Mouse (Mus musculus) heart, adult 2 months (tissue): Measurements from ENCODE around the gene Itgb8. TPM values are rescaled to one million over a fixed set of nuclear protein-coding genes. Genes with fewer than 3 reads are reported as not detected.

Experiments used
- DNase-seq, 2 experiments: peaks; one replicate each; pipeline ENCODE4 v3.0.0; 2021
- H3K27ac ChIP-seq: fragments of 200-600 bp; 2 replicates; pipeline ENCODE4 v1.8.1; 2022
- H3K27me3 ChIP-seq: fragments of 200-500 bp; 2 replicates; pipeline ENCODE4 v1.6.1; 2012; ENCODE audit warnings: mild to moderate bottlenecking, low read length, inconsistent platforms, mixed read lengths; ENCODE audit not compliant: control insufficient read depth, insufficient read depth
- H3K36me3 ChIP-seq: fragments of 200-500 bp; 2 replicates; pipeline ENCODE4 v1.6.1; 2012; ENCODE audit warnings: low read length, inconsistent platforms; ENCODE audit not compliant: control insufficient read depth, insufficient read depth
- H3K4me1 ChIP-seq: fragments of 200-500 bp; 2 replicates; pipeline ENCODE4 v1.6.1; 2011; ENCODE audit warnings: low read length; ENCODE audit not compliant: control insufficient read depth, insufficient read depth
- H3K4me3 ChIP-seq: fragments of 200-600 bp; 2 replicates; pipeline ENCODE4 v1.8.1; 2022
- H3K79me2 ChIP-seq: fragments of 200-500 bp; replicated peaks from 2 replicates; pipeline ENCODE4 v1.6.1; 2012; ENCODE audit warnings: mild to moderate bottlenecking, inconsistent platforms, low read length, moderate library complexity, mixed read lengths; ENCODE audit not compliant: control insufficient read depth, insufficient read depth
- H3K9ac ChIP-seq: fragments of 200-500 bp; 2 replicates; pipeline ENCODE4 v1.6.1; 2012; ENCODE audit warnings: low read depth, mild to moderate bottlenecking, control low read depth, inconsistent platforms, low read length, mixed read lengths
- CTCF ChIP-seq: fragments of 200-600 bp; IDR thresholded peaks from 2 replicates; pipeline ENCODE4 v1.8.1; 2022; ENCODE audit warnings: antibody characterized with exemption, mild to moderate bottlenecking, moderate library complexity
- EP300 ChIP-seq: fragments of 200-500 bp; IDR thresholded peaks from 2 replicates; pipeline ENCODE4 v1.6.1; 2011; ENCODE audit warnings: low read depth, low read length, control low read depth; ENCODE audit not compliant: insufficient read depth
- POLR2A ChIP-seq: fragments of 200-500 bp; IDR thresholded peaks from 2 replicates; pipeline ENCODE4 v1.6.1; 2011; ENCODE audit warnings: mild to moderate bottlenecking, low read depth, low read length, control low read depth; ENCODE audit not compliant: insufficient read depth
- WGBS: fragments of 180-500 bp; shearing (Covaris S2); methylation state at CpG from one replicate; pipeline ENCODE4 v1.1.7; 2018; 5-methylcytosine and 5-hydroxymethylcytosine counted together
- intact Hi-C: fragments of 180-260 bp; cut with DNase I; formaldehyde crosslinking; loops from one replicate; pipeline ENCODE4 v1.15.1; 2025
- polyA plus RNA-seq: library from polyadenylated mRNA; depleted of rRNA; stranded (reverse); fragments of >200 nt; gene quantifications from 2 replicates; pipeline ENCODE4 v1.2.3, GENCODE M21; 2012
- total RNA-seq, 2 experiments: library from RNA; stranded (reverse); gene quantifications; 2 replicates each; pipeline ENCODE4 v1.2.3; 2021

Itgb8 gene
- total and polyA plus RNA-seq, 3 experiments: 0.51 to 1.4 (median 1.0) TPM

DNA sequence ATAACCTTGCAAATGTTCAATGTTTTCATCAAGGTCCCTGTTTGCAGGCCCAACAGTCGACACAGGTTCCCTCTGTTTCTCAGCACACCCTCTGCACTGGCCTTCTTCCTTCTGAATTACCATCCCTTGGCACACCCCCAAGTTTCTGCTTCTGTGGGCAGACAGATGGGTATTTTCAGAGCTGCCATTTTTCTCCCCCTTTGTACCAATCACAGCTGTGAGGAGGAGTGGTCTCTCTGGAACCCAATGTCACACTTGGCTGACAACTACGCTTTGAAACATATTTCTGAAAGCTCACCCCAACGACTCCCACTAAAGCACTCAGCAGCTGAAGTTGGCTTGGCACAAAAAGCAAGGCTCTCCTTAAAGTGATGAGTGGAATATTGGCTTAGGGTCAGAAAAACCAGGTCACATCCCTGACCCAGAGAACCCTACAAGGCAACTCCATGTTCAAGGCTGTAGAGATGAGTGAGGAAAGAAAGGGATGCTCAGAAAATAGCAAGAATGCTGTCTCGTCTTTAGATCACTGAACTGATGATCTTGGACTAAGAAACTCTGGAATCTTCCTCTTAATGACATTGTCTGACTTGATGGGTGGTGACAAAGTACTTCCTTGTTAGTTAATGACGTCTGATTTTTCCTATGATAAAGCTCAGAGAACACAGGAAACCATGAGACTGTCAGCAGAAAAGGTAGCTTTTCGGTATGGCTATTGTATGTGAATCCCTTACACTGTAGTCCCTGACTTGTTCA is 31.7 kb downstream of the Itgb8 start:
- intact Hi-C loops: no loop called here
- Histone ChIP-seq H3K27me3 (no peaks in the 10 kb centered on the region), H3K36me3 (no peaks in the 10 kb centered on the region), H3K79me2 (no peaks in the 10 kb centered on the region), H3K27ac (no peak overlapping the region), H3K4me1 (no peaks in the 10 kb centered on the region; the same call in 1 of the 2 replicates), H3K4me3 (no peak overlapping the region), H3K9ac (no peak overlapping the region)
- no peak for DNase-seq
- TF ChIP-seq EP300 (no peak), POLR2A (no peak), CTCF (no peak)
- 45% methylated on average over 6 of the region's 6 CpGs for WGBS

DNA sequence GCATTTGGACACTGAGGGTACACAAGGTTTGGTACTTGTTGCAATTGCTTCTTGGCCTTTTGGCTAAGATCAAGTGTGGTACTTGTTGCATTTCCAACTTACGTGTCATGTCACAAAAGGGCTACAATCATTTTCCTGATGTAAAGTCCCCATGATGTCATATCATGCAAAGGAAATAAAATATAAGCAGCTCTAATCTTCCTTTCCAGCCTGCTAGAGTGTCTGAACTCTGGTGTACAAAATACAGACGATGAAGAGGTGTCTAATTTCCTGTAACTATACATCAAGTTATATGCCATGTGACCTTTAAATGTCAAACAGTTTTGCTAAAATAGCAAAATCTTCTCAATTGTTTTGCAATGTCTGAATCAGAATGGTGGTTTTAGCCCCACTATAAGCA is 34.2 kb downstream of the Itgb8 start:
- intact Hi-C loops: no loop called here
- H3K27ac ChIP-seq: no peak overlapping the region
- DNase-seq: no peak
- no peaks in the 10 kb centered on the region for H3K27me3 ChIP-seq
- 64% methylated on average over 2 of the region's 2 CpGs for WGBS
- no peak overlapping the region for H3K9ac ChIP-seq
- no peaks in the 10 kb centered on the region for H3K79me2 ChIP-seq
- no peak overlapping the region for H3K4me3 ChIP-seq
- TF ChIP-seq EP300: no peak
- no peaks in the 10 kb centered on the region for H3K36me3 ChIP-seq
- H3K4me1 ChIP-seq: no peaks in the 10 kb centered on the region

DNA sequence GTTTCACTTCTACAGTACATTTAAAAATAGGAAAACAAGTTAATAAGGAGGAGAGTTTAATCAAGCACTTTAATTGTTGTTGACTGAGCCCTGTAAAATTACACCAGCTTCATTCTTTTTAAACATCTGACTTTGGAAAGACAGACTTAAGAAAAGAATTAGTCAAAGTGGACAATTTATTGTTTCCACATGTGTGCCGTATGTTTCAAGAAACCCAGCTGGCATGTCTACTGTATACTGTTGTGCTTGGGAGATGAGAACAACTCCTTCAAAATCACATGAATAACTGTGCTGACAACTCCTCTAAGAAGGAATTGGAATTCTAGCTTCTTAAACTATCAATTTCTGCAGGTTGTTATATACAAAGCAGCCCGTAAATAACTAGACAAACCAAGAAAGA is 35.8 kb downstream of the Itgb8 start:
- no peaks in the 10 kb centered on the region for H3K79me2 ChIP-seq
- H3K9ac ChIP-seq: no peak overlapping the region
- intact Hi-C loops: no loop called here
- no peak overlapping the region for H3K27ac ChIP-seq
- H3K4me3 ChIP-seq: no peak overlapping the region
- H3K27me3 ChIP-seq: no peaks in the 10 kb centered on the region
- H3K4me1 ChIP-seq: no peaks in the 10 kb centered on the region
- no peak for DNase-seq
- H3K36me3 ChIP-seq: no peaks in the 10 kb centered on the region
- TF ChIP-seq EP300 (no peak), CTCF (no peak), POLR2A (no peak)
- WGBS: 85% methylated on average over 2 of the region's 2 CpGs

DNA sequence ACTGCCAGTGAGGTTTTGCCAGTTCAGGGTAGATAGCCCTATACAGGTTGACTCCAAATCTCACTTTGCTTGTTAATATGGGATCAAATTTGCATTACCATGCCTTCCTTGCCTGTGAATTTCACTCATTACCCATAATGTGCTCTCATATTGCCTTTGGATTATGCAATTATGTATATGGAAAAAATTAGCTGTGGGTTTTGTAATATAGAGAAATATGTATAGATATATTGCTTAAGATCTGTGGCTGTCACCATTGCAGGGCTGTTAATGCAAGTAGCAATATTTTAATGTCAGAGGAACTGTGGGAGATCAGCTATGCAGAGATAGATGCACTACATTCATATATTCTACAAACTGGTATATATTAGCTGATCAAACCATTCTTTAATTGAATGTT is 43.5 kb downstream of the Itgb8 start:
- intact Hi-C loops: no loop called here
- Histone ChIP-seq H3K27ac (no peak overlapping the region), H3K4me1 (no peaks in the 10 kb centered on the region), H3K27me3 (no peaks in the 10 kb centered on the region), H3K36me3 (no peaks in the 10 kb centered on the region), H3K4me3 (no peak overlapping the region), H3K79me2 (no peaks in the 10 kb centered on the region), H3K9ac (no peak overlapping the region)
- DNase-seq: no peak
- TF ChIP-seq EP300 (no peak), CTCF (no peak), POLR2A (no peak)

DNA sequence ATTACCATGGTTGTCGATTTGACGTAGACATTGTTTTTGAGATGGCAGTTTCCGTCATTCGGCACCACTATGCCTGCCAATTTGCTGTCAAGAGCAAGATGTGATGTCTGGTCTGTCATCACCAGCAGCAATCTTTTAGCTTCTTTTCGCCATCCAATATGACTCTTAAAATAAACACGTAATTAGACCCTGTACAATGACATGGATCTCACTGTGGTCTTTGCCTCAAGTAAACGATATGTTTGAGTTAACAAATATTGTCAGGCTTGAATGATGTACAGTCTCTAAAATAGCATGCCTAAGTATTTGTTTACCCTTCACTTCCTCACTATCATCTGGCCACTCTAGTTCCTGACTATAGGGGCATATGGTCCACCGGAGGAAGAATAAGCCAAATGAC is 48.8 kb downstream of the Itgb8 start:
- no peak for DNase-seq
- no peak overlapping the region for H3K4me3 ChIP-seq
- H3K27me3 ChIP-seq: no peaks in the 10 kb centered on the region
- H3K27ac ChIP-seq: no peak overlapping the region
- H3K4me1 ChIP-seq: no peaks in the 10 kb centered on the region; the same call in 1 of the 2 replicates
- intact Hi-C loops: no loop called here
- WGBS: 64% methylated on average over 8 of the region's 8 CpGs
- no peak for TF ChIP-seq POLR2A
- TF ChIP-seq CTCF: no peak
- no peak for TF ChIP-seq EP300
- no peak overlapping the region for H3K9ac ChIP-seq
- H3K36me3 ChIP-seq: no peaks in the 10 kb centered on the region
- no peaks in the 10 kb centered on the region for H3K79me2 ChIP-seq

DNA sequence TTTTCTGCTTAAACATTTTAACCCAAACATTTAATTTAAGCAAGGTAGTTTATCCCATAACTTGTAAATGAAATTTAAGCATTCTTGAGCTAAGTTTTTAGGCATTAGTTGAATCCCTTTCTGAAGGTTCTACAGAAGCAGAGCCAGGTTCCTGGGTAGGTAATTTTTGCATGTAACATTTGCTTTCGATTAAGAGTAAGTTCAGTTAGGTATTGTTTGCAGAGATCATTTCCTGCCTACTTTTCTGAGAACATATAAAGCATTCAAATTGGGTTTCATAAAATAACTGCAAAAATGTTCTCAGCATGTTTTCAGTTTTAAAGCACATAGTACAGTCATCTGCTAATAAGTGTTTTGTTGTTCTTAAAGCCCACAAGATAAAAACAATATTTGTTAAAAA is 53.2 kb downstream of the Itgb8 start:
- no peak overlapping the region for H3K27ac ChIP-seq
- H3K36me3 ChIP-seq: no peaks in the 10 kb centered on the region
- DNase-seq: no peak

More for the DNA sequence above, 53.2 kb downstream of the Itgb8 start:
- intact Hi-C loops: no loop called here
- H3K27me3 ChIP-seq: no peaks in the 10 kb centered on the region
- no peak overlapping the region for H3K4me3 ChIP-seq
- no peak overlapping the region for H3K9ac ChIP-seq
- no peaks in the 10 kb centered on the region for H3K79me2 ChIP-seq
- TF ChIP-seq CTCF (no peak), POLR2A (no peak), EP300 (no peak)
- WGBS: 49% methylated on average over 1 of the region's 1 CpGs
- no peaks in the 10 kb centered on the region; the same call in 1 of the 2 replicates for H3K4me1 ChIP-seq
